Mouse (Mus musculus) CH12.LX (cell line): ENCODE data around the gene Cyp27b1. TPM values are rescaled to one million over a fixed set of nuclear protein-coding genes. Genes with fewer than 3 reads are reported as not detected.

ENCODE experiments used
- DNase-seq: peaks from one replicate; pipeline ENCODE4 v3.0.0-alpha.2; 2013; ENCODE audit errors: extremely low read depth
- H3K27ac ChIP-seq: 2 replicates; pipeline ENCODE4 v1.5.1; 2012; ENCODE audit warnings: low read depth, mild to moderate bottlenecking, control low read depth, moderate library complexity; ENCODE audit not compliant: insufficient read depth
- H3K27me3 ChIP-seq: replicated peaks from 2 replicates; pipeline ENCODE3; 2012; ENCODE audit warnings: inconsistent platforms
- H3K36me3 ChIP-seq, 2 experiments: replicated peaks in 1 of 2; 2 replicates each; pipeline versions ENCODE3 to v1.6.1; 2012; ENCODE audit warnings: inconsistent platforms in 1 of 2, low read length in 1 of 2, mild to moderate bottlenecking in 1 of 2, mixed read lengths in 1 of 2, moderate library complexity in 1 of 2; ENCODE audit not compliant: control insufficient read depth in 1 of 2, insufficient read depth in 1 of 2
- H3K4me1 ChIP-seq, 2 experiments: 2 replicates each; pipeline ENCODE4 v1.6.1; 2012; ENCODE audit warnings: inconsistent platforms in 1 of 2, moderate library complexity in 1 of 2; ENCODE audit not compliant: insufficient read depth in 2 of 2, control insufficient read depth in 1 of 2
- H3K4me2 ChIP-seq: 2 replicates; pipeline ENCODE4 v1.6.1; 2012; ENCODE audit warnings: low read depth, mild to moderate bottlenecking, control low read depth; ENCODE audit not compliant: poor library complexity, insufficient read depth, severe bottlenecking
- H3K4me3 ChIP-seq, 3 experiments: fragments of 150-350 bp in 1 of 3; sonication (generic) in 1 of 3; replicated peaks in 1 of 3; 2 replicates each; pipeline versions ENCODE3 to v1.5.1; 2011 to 2012; ENCODE audit warnings: low read depth in 2 of 3, low read length in 2 of 3, mild to moderate bottlenecking in 2 of 3, moderate library complexity in 2 of 3, control low read depth in 1 of 3, improper control_type of control experiment in 1 of 3, inconsistent platforms in 1 of 3, mixed read lengths in 1 of 3; ENCODE audit not compliant: poor library complexity in 1 of 3
- H3K79me2 ChIP-seq: replicated peaks from 2 replicates; pipeline ENCODE4 v1.6.1; 2012; ENCODE audit warnings: mild to moderate bottlenecking, moderate library complexity; ENCODE audit not compliant: control insufficient read depth, poor library complexity, insufficient read depth, severe bottlenecking; ENCODE audit errors: extremely low read depth
- H3K9ac ChIP-seq: 2 replicates; pipeline ENCODE4 v1.6.1; 2012; ENCODE audit warnings: low read depth, mild to moderate bottlenecking, control low read depth, moderate library complexity; ENCODE audit not compliant: insufficient read depth
- H3K9me3 ChIP-seq: replicated peaks from 2 replicates; pipeline ENCODE3; 2012; ENCODE audit warnings: low read length, inconsistent platforms, mixed read lengths
- CHD1 ChIP-seq: IDR thresholded peaks from 2 replicates; pipeline ENCODE4 v1.6.1; 2012; ENCODE audit warnings: low read depth, low read length, improper control_type of control experiment, inconsistent platforms
- CTCF ChIP-seq, 2 experiments: IDR thresholded peaks in 1 of 2; conservative IDR thresholded peaks in 1 of 2; 2 replicates each; pipeline ENCODE4 v1.5.1; 2011 to 2012; ENCODE audit warnings: low read depth in 2 of 2, low read length in 2 of 2, improper control_type of control experiment in 1 of 2, inconsistent platforms in 1 of 2, mild to moderate bottlenecking in 1 of 2, moderate library complexity in 1 of 2
- E2F4 ChIP-seq: IDR thresholded peaks from 2 replicates; pipeline ENCODE4 v1.6.1; 2011; ENCODE audit warnings: low read depth, low read length, improper control_type of control experiment; ENCODE audit not compliant: insufficient replicate concordance
- ELF1 ChIP-seq: IDR thresholded peaks from 2 replicates; pipeline ENCODE4 v1.6.1; 2014; ENCODE audit warnings: low read depth, mild to moderate bottlenecking, inconsistent platforms, low read length, improper control_type of control experiment
- EP300 ChIP-seq: IDR thresholded peaks from 2 replicates; pipeline ENCODE4 v1.6.1; 2011; ENCODE audit warnings: low read length, improper control_type of control experiment
- GABPA ChIP-seq: IDR thresholded peaks from 2 replicates; pipeline ENCODE4 v1.6.1; 2012; ENCODE audit warnings: low read depth, low read length, improper control_type of control experiment, inconsistent platforms; ENCODE audit not compliant: insufficient replicate concordance
- KAT2A ChIP-seq: IDR thresholded peaks from 2 replicates; pipeline ENCODE4 v1.6.1; 2012; ENCODE audit warnings: low read length, improper control_type of control experiment, inconsistent platforms; ENCODE audit not compliant: insufficient replicate concordance
- MAFK ChIP-seq: IDR thresholded peaks from 2 replicates; pipeline ENCODE4 v1.6.1; 2011; ENCODE audit warnings: low read length, improper control_type of control experiment; ENCODE audit not compliant: insufficient replicate concordance
- MEF2A ChIP-seq: IDR thresholded peaks from 2 replicates; pipeline ENCODE4 v1.6.1; 2014; ENCODE audit warnings: low read depth, mild to moderate bottlenecking, inconsistent platforms, low read length, improper control_type of control experiment, borderline replicate concordance
- NELFE ChIP-seq: IDR thresholded peaks from 2 replicates; pipeline ENCODE4 v1.6.1; 2011; ENCODE audit warnings: low read depth, low read length, improper control_type of control experiment
- PAX5 ChIP-seq: IDR thresholded peaks from 2 replicates; pipeline ENCODE4 v1.6.1; 2012; ENCODE audit warnings: low read length, inconsistent platforms, mixed read lengths
- RAD21 ChIP-seq: IDR thresholded peaks from 2 replicates; pipeline ENCODE4 v1.6.1; 2011; ENCODE audit warnings: low read depth, mild to moderate bottlenecking, low read length, improper control_type of control experiment, moderate library complexity
- RCOR1 ChIP-seq: conservative IDR thresholded peaks from 2 replicates; pipeline ENCODE4 v1.6.1; 2012; ENCODE audit warnings: low read depth, mild to moderate bottlenecking, inconsistent platforms, low read length, improper control_type of control experiment
- SIN3A ChIP-seq: IDR thresholded peaks from 2 replicates; pipeline ENCODE4 v1.6.1; 2012; ENCODE audit warnings: low read length, improper control_type of control experiment, inconsistent platforms
- SMC3 ChIP-seq: IDR thresholded peaks from 2 replicates; pipeline ENCODE4 v1.6.1; 2011; ENCODE audit warnings: low read depth, low read length, improper control_type of control experiment
- TBP ChIP-seq: conservative IDR thresholded peaks from 2 replicates; pipeline ENCODE4 v1.6.1; 2011; ENCODE audit warnings: low read depth, low read length, improper control_type of control experiment
- TCF12 ChIP-seq: IDR thresholded peaks from 2 replicates; pipeline ENCODE4 v1.6.1; 2014; ENCODE audit warnings: low read depth, mild to moderate bottlenecking, inconsistent platforms, low read length, improper control_type of control experiment
- USF1 ChIP-seq: IDR thresholded peaks from 2 replicates; pipeline ENCODE4 v1.6.1; 2014; ENCODE audit warnings: low read depth, mild to moderate bottlenecking, inconsistent platforms, low read length, improper control_type of control experiment
- USF2 ChIP-seq: conservative IDR thresholded peaks from 2 replicates; pipeline ENCODE4 v1.6.1; 2011; ENCODE audit warnings: low read depth, low read length, improper control_type of control experiment
- ZC3H11A ChIP-seq: IDR thresholded peaks from 2 replicates; pipeline ENCODE4 v1.6.1; 2012; ENCODE audit warnings: low read depth, mild to moderate bottlenecking, inconsistent platforms, low read length, improper control_type of control experiment
- ZMIZ1 ChIP-seq: IDR thresholded peaks from 2 replicates; pipeline ENCODE4 v1.6.1; 2012; ENCODE audit warnings: low read depth, mild to moderate bottlenecking, inconsistent platforms, low read length, improper control_type of control experiment
- dilution Hi-C: fragments of 300-500 bp; cut with MboI; formaldehyde crosslinking; loops from 2 replicates; pipeline ENCODE4 v1.14.3; 2020; ENCODE audit warnings: low sequenced_read_pairs; ENCODE audit not compliant: extremely low pct_unique_long_range_greater_than_20kb, extremely low pct_ligation_motif_present
- in situ Hi-C: fragments of 300-500 bp; cut with MboI; formaldehyde crosslinking; loops from 3 replicates; pipeline ENCODE4 v1.14.3; 2019; ENCODE audit warnings: low sequenced_read_pairs, low pct_ligation_motif_present, low pct_unique_long_range_greater_than_20kb, mixed read lengths
- polyA plus RNA-seq: library from polyadenylated mRNA; unstranded; fragments of >175 nt; gene quantifications from 2 replicates; pipeline ENCODE4 v1.2.1, GENCODE M21; 2012; ENCODE audit warnings: low read depth; ENCODE audit not compliant: insufficient read length
- total RNA-seq, 2 experiments: library from RNA; depleted of rRNA; stranded (reverse); fragments of 300-350 nt in 1 of 2; fragments of >200 nt in 1 of 2; gene quantifications; 2 replicates each; pipeline ENCODE4 v1.2.3; 2012 to 2014

The Cyp27b1 gene
- total and polyA plus RNA-seq, 3 experiments, result 0.32 to 1.4 (median 0.42) TPM

GRCm38 (mm10) chr10:127030336-127031296 is 17.4 kb upstream of the Cyp27b1 start, which contains the start of gene Tsfm (continued):
- TF ChIP-seq CHD1 (no peak), RCOR1 (no peak), EP300 (no peak), ZMIZ1 (peak; percentile 82), MEF2A (peak; percentile 75; the same call in 1 of the 2 replicates), GABPA (peak; percentile 35; the same call in 1 of the 2 replicates), USF1 (no peak), SMC3 (peak; percentile 76), E2F4 (peak; percentile 94; the same call in 1 of the 2 replicates), USF2 (no peak), NELFE (peak; percentile 71)
- TF ChIP-seq, all 38 proteins: peak for 25

DNA sequence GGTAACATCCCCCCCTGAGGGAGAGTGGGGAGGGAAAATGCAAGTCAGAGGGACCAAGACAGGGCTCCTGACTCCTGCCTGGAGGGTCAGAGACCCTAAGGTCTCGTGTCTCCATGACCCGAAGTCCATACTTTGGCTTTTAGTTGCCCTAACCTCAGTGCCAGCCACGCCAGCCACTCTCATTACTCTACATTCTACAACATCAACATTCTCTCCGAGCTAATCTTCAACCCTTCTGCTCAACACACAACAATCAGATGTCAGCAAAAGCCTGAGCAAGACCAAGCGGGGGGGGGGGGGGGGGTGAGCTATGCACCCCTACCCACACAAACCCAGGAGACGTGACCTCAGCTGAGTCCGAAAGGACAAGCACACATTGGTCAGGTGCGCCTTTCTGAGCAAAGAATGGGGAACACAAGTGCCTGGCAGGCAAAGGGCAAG is 14.7 kb upstream of the Cyp27b1 start:
- in situ Hi-C loops, result no loop called here

GRCm38 (mm10) chr10:127036273-127036672 is 11.8 kb upstream of the Cyp27b1 start:
- no peak overlapping the region for H3K4me2 ChIP-seq
- peaks cover 8 to 27% of the 10 kb centered on the region in 2 experiments for H3K4me1 ChIP-seq
- dilution Hi-C loops, result no loop called here
- no peaks in the 10 kb centered on the region for H3K79me2 ChIP-seq
- no peaks in the 10 kb centered on the region for H3K27me3 ChIP-seq
- H3K4me3 ChIP-seq, result no peak overlapping the region
- H3K9me3 ChIP-seq, result no peaks in the 10 kb centered on the region
- in situ Hi-C loops, result no loop called here
- H3K36me3 ChIP-seq, result peaks cover 0 to 32% of the 10 kb centered on the region in 2 experiments
- DNase-seq, result no peak
- TF ChIP-seq GABPA (no peak), ZC3H11A (no peak), CHD1 (no peak), EP300 (no peak), RAD21 (no peak), RCOR1 (no peak), E2F4 (no peak), TCF12 (no peak), ELF1 (no peak), PAX5 (no peak), TBP (no peak), KAT2A (no peak), USF1 (no peak), CTCF (conservative IDR thresholded peaks at IDR 0.05 in 1 of 2, IDR thresholded peaks at IDR 0.05 in 1 of 2; ENCODE audit: low read depth in 2 of 2, low read length in 2 of 2) (no peak)
- no peak overlapping the region for H3K9ac ChIP-seq
- H3K27ac ChIP-seq, result no peak overlapping the region

More for the DNA sequence above, 14.7 kb upstream of the Cyp27b1 start:
- H3K36me3 ChIP-seq, result peaks cover 10 to 35% of the 10 kb centered on the region in 2 experiments
- peaks cover 4 to 16% of the 10 kb centered on the region in 2 experiments for H3K4me1 ChIP-seq
- H3K27me3 ChIP-seq, result no peaks in the 10 kb centered on the region
- no peaks in the 10 kb centered on the region for H3K9me3 ChIP-seq
- no peak overlapping the region for H3K27ac ChIP-seq
- H3K4me2 ChIP-seq, result no peak overlapping the region
- no peak overlapping the region for H3K9ac ChIP-seq
- dilution Hi-C loops, result no loop called here
- DNase-seq, result no peak
- no peak overlapping the region for H3K4me3 ChIP-seq
- no peak for TF ChIP-seq MAFK
- no peak for TF ChIP-seq TCF12
- no peak for TF ChIP-seq SIN3A
- TF ChIP-seq USF1, result no peak
- no peak for TF ChIP-seq GABPA
- TF ChIP-seq, all 38 proteins: peak for 0
- peaks cover 2% of the 10 kb centered on the region; the same call in 1 of the 2 replicates for H3K79me2 ChIP-seq
